Mouse (Mus musculus): Measurements from ENCODE around the gene Mrc2.

Mrc2 gene

DNA sequence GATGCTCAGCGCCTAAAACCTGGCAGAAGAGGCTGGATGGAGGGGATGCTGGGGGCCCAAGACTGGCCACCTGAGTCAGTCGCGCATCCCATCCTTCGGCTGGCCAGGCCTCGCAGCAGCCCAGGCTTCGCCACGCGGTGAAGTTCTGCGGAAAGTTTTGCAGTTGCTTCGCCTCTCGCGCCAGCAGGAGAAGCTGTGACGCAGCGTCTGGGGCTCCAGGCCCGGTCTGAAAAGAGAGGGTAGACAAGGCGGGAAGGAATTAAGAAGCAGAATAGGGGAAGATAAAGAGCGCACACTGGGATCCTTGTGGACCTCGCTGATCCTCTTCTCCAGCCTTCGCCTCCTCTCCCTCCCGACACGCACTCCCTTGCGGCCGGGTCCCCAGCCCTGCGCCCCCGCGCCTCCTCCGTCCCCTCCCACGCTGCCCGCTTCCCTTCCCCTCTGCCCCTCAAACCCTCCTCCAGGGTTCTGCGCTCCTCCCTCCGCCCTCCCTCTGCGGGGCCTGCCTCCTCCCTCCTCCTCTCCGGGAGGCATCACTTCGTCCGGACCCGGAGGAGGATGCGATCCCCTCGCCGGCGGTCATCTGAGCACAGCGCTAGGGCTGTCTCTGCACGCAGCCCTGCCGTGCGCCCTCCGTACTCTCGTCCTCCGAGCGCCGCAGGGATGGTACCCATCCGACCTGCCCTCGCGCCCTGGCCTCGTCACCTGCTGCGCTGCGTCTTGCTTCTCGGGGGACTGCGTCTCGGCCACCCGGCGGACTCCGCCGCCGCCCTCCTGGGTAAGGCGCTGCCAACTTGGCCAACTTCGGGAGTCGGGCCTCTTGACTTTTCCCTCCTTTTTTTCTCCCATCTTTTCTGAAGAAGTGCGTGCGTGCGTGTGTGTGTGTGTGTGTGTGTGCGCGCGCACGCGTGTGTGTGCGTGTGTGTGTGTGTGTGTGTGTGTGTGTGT lies at the start of gene Mrc2:
Mrc2 (plus strand) TSS at position 520 of the 948 bp plus-strand sequence.
- DNase-seq: peak; percentile 40 to 52

DNA sequence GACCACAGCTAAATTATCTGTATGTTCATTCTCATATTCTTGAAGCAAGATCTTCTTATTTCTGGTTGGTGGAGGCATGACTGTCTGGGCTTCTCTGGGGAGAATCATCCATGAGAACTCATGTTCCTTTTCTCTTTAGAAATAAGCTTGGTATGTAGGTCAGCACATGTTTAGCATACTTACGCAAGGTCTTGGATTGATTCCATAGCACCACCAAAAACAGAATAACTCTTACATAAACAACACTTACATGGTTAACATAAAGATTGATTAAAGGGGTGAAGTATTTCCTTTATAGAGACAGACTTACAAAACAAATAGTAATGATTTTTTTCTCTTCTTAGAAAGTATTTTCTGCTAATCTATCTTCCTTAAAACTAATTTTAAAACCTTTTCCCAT lies 46.1 kb upstream of the Mrc2 start:
- DNase-seq: no peak

DNA sequence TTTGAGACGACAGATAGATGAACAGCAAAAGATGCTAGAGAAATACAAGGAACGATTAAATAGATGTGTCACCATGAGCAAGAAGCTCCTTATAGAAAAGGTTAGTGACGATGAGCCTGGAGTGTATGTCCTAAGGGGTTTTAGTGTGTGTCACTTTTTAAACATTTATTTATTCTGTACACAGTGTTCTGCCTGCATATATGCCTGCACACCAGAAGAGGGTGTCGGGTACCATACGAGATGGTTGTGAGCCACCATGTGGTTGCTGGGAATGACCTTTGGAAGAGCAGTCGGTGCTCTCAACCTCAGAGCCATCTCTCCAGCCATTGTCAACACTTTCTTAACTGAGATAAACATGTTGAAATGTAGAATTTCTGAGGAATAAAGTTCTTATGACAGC lies 45.7 kb upstream of the Mrc2 start:
- no peak for DNase-seq

DNA sequence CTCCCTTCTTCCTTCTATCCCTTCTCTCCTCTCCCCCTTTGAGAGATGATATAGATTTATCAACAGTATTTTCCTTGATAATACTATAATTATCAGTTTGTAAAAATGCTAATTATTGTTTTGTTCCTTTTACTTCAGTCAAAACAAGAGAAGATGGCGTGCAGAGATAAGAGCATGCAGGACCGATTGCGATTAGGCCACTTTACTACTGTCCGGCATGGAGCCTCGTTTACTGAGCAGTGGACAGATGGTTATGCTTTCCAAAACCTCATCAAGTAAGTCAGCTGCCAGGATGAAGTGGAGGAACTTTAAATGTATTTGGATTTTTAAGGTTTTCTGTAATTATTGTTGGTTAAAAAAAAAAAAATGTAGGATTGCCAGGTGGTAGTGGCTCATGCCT lies 45.1 kb upstream of the Mrc2 start:
- DNase-seq: no peak

DNA sequence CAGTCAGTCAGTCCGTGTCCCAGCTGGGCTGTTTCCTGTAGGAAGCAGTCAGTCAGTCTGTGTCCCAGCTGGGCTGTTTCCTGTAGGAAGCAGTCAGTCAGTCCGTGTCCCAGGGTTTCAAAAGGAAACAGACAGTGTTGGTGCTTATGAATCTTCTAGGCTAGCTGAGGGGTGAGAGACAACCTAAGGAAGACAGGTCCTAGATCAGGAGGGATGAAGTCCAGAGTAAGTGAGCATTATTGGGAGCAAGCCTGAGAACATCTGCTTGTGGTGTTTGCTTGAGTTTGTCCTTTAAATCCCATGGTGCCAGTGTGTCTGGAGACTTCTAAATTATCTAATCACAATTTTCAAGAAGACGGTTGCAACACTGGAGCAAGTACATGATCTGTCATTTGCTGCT lies 32.7 kb upstream of the Mrc2 start:
- no peak for DNase-seq

DNA sequence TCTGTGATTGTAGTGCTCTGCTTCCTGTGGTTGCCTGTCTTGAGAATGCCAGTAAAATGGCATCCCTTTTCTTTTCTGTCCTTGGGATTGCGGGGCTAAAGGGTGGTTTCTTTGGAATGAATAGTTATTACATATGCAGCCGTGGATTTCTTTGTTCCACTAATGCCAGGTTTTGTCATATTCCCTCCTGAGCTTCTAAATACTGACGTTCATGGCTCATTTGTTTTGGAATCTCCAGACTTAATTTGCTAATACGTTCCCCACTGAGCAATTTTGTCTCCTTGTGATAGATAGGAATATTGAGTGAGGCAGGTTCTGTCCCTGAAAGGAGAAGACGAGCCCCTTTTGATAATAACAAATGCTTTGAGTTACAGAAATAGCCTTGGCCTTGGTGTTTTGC lies 31.3 kb upstream of the Mrc2 start:
- DNase-seq: no peak

DNA sequence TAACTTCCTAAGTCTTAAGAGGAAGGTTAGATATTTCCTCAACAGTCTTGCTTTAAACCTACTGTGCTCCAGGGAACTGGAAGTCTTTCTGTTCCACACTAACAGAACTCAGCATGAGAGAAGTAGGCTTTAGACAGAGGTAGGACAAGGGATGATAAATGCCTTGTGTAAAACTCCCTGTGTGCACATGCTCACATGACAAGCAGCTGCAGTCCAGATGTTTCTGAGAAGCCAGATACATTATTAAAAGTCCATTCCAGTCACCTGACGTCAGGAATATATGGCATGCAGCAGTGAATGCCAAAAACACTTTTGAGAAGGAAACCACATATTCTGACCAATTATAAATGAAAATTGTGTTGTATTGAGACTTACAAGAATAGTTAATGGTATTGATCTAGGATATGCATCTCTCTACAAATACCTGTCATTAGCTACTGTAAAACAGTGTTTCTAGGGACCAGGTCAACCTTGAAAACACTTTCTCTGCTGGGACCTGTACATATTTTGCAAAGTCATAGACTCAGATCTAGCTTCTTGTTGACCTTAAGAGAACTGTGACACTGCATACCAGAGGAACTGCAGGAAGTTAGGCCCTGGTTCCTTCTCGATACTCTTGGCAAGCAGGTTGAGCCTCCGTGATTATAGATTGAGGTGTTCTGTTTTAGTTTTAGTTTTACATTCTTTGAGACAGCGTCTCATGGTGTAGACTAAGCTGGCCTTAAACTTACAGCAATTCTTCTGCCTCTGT lies 30.7 kb upstream of the Mrc2 start:
- no peak for DNase-seq

DNA sequence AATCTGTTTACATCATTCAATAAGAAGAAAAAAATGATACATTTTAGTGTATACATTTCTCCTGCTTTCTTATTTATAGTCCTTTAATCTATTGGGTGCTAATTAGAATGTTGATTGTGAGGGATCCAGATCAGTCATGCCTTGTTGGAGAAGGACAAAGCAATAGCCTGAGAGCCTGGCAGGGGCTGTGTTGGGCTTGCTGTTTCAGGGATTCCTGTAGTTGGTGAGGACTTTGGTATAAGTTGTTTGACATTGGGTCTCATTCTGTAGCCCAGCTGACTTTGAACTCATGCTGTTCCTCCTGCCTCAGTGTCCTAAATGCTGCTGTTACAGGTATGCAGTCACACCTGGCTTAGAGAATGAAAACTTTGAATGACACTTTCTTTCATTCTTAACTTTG lies 27.9 kb upstream of the Mrc2 start:
- no peak for DNase-seq

DNA sequence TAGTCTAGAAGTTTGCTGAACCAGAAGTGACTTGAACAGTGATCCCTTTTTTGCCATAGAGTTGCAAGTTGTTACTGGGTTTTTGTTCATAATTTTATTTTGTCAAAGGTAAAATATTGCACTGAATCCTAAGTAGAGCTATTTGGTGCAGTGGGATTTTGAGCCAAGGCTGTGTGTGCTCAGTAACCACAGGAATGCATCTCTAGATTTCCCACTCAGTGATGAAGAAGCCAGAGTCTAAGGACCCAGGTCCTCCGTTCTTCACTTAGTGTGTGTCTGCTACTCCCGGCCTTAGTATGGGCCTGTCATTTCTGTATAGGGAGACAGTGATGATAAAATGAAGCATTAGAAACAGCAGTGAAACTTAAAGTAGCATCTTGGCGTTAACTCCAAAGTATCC lies 27.5 kb upstream of the Mrc2 start:
- no peak for DNase-seq

DNA sequence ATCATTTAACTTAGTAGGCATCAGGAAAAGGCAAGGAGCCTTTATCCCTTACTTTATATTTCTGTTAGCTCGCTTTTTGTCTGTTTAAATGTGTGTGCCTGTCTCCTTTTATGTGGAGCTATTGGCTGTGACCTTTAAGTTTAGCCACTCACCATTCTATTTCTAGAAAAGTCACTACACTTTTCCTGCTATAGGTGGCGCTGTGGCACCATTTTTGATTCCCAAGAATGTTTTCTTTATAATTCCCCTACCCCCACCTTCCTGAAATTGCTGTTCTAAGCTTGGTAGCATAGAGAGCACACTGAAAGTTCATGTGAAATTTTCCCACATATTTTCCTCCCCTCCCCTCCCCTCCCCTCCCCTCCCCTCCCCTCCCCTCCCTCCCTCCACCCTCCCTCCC lies 22.3 kb upstream of the Mrc2 start:
- DNase-seq: peak; percentile 76 to 83

DNA sequence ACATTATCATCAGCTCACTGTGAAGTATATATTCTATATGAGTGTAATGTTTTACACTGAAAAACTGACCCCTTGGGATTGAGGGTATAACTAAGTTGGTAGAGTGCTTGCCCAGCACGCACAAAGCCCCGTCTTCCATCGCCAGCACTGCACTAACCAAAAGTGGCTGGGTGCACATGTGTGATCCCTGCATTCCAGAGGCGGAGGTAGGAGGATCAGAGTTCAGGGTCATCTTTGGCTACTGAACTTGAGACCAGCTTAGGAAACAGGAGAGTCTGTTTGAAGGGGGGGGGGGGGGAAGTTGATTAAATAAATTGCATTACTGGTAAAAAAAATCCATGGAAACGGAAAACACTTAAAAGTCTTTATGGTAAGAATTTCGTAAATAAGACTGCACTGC lies 12.0 kb upstream of the Mrc2 start:
- no peak for DNase-seq

DNA sequence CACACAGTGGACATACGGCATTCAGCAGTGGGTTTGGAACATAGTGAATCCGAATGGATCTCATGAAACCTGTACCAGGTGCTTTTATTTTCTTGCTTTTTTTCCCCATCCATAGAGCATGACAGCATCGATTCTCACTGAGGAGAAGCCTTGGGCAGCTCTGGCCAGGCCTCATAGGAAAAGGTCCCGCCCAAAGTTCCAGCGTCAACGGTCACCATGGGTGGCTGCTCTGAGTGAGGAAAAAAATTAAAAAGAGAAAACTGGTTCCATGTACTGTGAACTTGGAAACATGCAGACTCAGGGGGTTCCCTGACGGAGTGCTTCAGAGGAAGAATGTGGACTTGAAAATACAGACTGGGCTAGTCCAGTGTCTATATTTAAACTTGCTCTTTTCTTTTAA lies 11.2 kb upstream of the Mrc2 start:
- DNase-seq: peak in 1 of 2 experiments; percentile 13

DNA sequence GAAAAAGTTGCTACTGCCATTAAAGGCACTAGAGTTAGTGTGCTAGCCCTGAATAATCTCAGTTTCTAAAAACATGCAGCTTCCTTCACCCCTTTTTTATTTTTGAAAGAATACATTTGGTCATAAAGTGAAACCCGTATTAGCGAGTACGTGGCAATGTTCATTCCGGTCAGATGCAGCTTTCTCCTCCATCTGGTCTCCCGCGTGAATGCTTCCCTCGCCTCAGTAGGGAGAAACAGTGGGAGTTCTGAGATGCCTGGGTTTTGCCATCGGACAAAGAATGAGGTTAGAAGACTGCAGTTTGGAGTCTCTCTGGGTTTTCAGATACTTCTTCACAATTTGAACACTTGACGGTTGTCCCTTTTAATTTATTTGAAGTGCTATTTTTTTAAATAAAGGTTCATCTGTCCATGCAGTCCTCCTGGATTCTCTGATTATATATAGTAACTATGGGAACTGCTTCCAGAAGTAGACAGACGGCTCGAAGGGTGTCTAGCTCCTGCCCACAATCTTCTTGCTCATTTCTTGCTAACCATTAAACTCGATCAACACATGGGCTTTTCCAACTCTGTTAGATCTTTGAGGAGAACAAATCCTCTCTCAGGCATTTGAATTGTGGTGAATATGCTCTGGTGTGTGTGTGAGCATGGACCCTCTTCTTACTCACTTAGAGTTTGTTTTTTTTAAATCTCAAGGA lies 10.5 kb upstream of the Mrc2 start:
- peak; percentile 24 to 38 for DNase-seq

DNA sequence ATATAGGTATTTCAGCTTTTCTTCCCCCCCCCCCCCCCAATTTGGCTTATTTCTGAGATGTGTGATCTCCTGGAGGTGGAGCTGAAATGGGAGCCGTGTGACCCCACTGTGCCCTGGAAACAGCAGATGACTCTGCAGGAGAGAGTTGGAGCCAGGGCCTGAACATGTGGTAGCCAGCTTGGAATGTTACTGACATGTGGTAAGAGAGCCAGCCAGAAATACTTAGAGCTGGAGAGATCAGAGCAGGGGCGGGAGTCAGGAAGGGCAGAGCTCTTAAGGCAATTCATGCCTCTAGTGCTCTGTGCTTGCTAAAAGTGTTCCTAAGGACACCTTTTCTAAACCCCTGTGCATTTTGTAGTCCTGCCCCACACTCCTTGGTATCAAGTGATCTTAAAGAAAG lies 10.0 kb upstream of the Mrc2 start:
- peak; percentile 50 to 62 for DNase-seq

DNA sequence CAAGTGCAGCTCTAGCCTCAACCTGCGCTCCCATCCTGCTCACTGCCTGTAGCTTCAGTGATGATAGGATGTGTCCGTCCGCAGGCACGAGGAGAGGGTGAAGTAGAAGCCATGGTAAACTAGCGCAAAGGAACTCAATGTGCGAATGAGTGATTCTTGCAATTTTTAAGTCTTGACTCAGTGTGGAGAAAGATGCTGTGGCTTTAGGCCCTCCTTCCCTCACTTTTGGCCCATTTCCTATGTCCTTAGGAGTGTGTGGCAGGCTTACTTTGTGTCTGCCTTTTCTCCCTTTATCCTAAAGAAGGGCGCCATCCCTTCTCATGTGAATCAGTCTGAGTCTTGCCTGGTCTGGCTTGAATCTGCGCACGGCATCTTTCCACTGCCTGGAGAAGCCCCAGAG lies 9.4 kb upstream of the Mrc2 start:
- DNase-seq: no peak

DNA sequence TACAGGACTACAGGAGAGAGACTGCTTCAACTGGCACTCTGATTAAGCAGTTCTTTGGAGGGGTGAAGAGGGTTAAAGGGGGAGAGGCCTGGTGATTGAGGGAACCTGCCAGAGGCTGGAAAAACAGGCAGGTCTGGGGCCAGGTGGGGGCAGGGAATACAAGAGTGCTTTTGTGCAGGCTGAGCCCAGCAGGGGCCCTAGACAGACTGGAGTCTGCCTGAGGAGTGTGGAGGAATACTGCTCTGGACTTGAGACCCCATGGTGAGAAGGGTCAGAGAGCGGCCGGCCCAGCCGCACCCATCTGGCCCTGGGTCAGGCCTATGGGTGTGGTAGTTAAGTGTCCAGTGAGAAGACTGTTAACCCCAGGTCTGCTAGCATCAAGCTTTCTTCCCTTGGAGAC lies 6.7 kb upstream of the Mrc2 start:
- DNase-seq: peak; percentile 18 to 25

DNA sequence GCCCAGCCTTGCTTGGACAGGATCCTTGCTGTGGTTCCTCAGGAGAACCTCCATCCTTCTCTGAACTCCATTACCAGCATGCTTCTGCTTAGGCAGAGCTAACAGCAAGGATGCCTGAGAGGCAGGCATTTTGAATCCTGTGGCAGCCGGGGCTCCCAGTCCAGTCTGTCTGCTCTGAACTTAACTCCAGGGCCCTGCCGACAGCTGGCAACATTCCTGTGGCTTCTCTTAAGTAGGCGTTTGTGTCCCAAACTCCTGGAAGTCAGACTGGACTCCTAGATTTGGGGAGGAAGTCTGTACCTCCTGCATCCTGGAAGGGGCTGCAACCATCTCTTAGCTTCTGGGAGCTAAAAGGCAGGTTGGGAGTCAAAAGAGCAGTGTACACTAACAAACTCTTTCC lies 3.0 kb upstream of the Mrc2 start:
- peak in 1 of 2 experiments; percentile 7 for DNase-seq

DNA sequence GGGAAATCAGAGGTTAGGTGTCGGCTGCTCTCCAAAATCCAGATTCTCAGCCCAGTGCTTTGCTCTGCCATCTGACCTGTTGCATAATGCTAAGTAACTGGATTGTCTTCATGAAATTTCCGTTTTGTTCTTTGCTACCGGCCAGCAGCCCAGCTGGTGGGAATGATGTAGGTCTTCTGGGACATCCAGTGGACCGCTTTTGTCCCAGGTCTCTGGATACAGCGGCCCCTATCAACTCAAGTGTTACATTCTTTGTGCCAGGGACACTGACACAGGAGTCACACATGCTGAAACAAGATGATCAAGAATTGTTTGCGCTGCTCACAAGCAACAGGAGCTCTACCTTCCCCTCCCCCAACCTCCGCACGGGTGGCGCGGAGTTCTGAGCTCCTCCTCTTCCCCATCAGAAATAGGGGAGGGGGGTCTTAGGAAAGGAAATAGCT lies 741 bp upstream of the Mrc2 start:
- DNase-seq: peak; percentile 27 to 34

DNA sequence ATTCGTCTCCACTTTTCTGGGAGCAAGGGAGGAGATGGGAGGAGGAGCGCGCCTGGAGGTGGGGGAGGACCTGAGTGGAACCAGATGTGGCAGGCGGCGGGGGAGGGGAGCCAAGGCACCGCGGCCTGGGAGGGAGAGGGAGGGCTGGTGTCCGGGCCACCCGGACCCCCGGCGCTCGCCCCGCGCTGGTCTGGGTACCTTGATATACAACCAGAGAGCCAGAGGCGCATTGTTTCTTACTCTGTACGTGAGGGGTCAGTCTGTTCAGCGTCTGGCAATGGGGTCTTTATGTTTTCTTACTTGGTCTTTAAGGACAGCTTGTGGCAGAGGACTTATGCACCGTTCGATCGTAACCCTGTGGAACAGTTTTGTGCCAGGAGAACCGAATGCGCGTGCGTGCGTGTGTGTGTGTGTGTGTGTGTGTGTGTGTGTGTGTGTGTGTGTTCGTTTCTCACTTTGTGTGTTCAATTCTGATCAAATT lies 698 bp downstream of the Mrc2 start:
- peak; percentile 39 to 54 for DNase-seq

DNA sequence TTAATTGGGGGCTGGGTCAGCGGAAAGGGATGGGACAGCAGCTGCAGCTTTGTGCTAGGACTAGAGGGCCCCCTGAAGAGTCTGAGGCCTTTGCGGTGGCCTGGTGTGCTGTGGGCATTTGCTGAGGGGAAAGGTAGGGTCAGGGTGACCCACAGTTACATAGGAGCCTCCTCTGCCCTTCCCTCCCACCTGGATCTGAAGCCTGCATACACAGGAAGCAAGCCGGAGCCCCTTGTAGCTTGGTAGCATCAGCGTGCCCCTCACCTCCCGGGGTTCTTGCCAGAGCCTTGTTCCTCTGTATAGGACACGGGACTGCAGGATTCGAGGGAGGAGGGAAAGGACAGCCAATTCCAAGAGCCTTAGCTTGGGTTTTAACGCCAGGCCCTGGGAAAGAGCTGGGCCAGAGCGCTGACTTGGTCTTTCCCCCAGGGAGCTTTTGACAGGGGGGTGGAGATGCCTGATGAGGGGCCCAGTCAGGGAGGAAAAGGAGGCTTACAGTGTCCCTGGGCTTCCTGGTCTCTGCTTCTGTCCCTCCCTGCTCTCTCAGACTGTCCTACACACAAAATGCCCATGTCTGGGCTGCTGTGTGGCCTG lies 1.6 kb downstream of the Mrc2 start:
- no peak for DNase-seq

DNA sequence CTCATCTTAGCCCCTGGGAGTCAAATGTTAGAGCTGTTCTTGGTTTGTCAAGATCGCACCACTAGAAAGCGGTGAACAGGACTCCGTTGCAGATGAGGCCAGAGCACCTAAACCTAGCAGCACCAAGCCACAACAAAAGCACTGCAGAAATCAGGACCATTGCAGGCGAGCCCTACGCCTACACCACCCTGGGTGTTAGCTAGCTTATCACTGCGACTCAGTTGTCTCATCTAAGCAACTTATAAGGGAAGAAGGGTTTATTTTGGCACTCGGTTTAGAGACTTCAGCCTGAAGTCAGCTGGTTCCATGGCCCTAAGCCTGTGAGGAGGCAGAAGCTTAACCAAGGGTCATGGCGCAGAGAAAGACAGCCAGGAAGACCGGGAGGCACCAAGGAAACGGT lies 3.6 kb downstream of the Mrc2 start:
- DNase-seq: no peak

DNA sequence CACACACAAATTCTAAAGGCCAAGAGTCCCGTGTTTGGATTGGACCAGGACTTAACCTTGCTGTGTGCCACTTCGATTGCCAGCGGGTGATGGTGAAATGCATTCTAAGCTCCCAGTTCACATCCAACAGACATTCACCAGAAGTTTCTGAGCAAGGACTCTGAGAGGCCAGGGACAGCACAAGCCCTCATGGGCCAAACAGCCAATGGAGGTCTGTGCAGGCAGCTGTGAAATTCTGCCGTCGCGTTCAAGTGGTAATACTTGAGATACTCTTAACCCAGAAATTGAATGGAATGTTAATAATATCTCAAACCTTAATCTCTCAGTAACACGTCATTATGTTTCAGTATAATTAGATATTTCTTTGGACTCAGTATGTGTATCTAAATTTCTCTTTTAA lies 17.8 kb downstream of the Mrc2 start:
- no peak for DNase-seq
